Mouse (Mus musculus) CD4-positive, CD25-positive, alpha-beta regulatory T cell, adult 4 months (primary cell): ENCODE data around the gene Mfsd13b. TPM values are rescaled to one million over a fixed set of nuclear protein-coding genes. Genes with fewer than 3 reads are reported as not detected.
"Not testable (repeated sequence)": the region's sequence is repeated elsewhere in the genome, so short reads cannot be mapped to it uniquely, and the experiment has no call there.

Experiments
- ATAC-seq: one replicate; pipeline ENCODE4 v1.8.0; 2017
- polyA plus RNA-seq, 2 experiments: library from polyadenylated mRNA; unstranded; fragments of 100-300 nt; shearing (Covaris generic); gene quantifications; one replicate each; pipeline ENCODE4 v1.2.1; 2017

Gene Mfsd13b
- not detected for polyA plus RNA-seq

- peak; percentile 97 for ATAC-seq
Measured at GRCm38 (mm10) chr7:120982200-120982841, at the start of gene Mfsd13b, which contains the start of gene Cdr2. Mfsd13b (plus strand) TSS chr7:120982509. Cdr2 (minus strand) TSS chr7:120982312.

GRCm38 (mm10) chr7:120933110-120933509, 49.2 kb upstream of the Mfsd13b start:
- ATAC-seq = no peak

DNA sequence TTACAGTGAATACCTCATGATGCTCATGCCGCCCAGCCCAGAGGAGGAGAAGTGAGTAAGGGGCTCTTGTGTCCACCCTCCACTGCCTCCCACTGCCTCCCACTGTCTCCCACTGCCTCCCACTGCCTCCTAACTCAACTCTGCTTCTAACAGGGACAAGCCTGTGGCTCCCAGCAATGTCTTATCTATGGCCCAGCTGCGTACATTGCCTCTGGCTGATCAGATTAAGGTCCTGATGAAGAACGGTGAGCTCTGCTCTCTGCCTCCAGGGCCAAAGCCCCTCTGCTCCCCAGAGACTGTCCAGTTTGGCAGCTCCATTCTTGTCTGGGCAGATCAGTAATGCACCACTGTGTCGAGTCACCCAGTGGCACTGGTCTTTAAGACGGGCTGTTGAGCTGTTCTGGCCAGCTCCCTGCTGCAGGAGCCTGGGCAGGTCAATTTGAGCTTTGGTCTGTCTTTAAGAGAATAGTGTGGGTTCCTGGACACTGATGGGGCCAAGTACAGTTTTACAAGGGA, 48.6 kb upstream of the Mfsd13b start:
- ATAC-seq = no peak

GRCm38 (mm10) chr7:120934716-120935115, 47.6 kb upstream of the Mfsd13b start:
- peak; percentile 94 for ATAC-seq

GRCm38 (mm10) chr7:120936522-120936921, 45.8 kb upstream of the Mfsd13b start:
- ATAC-seq = no peak

GRCm38 (mm10) chr7:120938206-120938605, 44.1 kb upstream of the Mfsd13b start:
- ATAC-seq = no peak

DNA sequence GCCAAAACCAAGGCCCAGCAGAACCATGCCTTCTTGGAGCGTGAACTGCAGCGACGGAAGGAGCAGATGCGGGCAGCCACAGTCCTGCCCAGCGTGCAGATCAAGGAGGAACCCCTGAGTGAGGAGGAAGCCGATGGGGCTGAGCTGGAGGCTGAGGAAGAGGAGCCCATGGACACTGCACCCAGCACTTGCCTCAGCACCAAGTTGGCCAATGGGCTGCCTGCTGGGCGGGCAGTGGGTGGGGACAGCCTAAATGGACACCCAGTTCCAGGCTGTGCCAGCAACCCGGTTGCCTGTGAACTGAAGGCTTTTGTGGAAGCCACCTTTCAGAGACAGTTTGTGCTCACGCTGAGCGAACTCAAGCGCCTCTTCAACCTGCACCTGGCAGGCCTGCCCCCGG, 42.0 kb upstream of the Mfsd13b start:
- ATAC-seq = no peak

DNA sequence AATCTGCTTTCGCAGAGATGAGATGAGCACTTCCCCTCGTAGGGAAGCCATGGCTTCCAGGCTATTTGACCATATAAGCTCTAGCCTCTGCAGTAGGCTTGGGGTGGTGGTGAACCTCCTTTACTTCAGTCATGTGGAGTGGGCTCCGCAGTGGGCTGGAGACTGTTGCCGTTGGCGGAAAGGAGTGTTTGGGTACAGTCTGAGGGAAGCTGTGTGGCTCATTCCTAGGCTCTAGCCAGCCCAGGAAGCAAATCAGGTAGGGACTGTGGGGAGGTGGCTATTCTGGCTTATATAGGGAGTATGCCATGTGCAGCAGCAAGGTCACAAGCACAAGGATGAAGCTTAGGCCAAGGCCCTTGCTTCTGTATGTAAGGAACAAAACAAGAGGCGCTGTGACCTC, 41.1 kb upstream of the Mfsd13b start:
- no peak for ATAC-seq

DNA sequence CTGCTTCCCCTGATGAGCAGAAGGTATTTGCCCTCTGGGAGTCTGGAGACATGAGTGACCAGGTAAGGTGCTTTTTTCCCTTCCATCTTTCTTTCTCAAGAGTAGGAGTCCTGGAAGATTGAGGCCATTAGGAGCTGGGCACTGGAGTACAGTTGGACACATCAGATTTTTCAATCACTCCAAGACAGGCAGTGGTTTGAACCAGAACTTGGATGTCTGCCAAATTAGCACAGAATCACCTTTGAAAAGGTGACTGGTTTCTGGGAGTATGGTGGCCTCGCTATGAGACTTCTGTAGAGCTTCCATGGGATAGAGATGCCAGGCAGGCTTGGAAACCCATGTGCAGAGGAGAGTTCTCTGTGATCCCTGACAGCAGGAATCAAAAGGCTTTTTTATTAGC, 39.8 kb upstream of the Mfsd13b start:
- no peak for ATAC-seq

DNA sequence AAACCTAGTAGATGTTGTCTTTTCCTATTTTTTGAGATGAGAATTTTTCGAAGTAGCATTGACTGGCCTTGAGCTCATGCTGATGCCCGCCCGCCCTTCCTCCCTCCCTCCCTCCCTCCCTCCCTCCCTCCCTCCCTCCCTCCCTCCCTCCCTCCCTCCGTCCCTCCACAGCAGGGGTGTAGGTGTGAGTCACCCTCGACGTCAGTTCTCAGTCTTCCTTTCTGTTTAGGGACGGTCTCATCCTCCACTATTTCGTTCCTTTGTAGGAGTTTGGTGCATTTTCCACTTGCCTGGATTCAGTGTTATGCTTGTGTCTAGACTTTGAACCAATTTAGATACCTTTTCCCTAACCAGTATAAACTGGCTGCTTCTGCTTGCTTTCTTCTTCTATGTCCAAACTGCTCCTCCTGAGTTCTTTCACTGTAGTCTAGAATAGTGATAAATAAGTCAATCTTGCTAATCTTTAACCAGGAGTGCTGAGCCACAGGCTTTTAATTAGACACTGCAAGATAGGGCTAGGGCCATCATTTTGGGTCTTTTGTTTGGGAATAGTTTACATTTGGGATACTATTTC, 38.3 kb upstream of the Mfsd13b start:
- ATAC-seq = no peak

DNA sequence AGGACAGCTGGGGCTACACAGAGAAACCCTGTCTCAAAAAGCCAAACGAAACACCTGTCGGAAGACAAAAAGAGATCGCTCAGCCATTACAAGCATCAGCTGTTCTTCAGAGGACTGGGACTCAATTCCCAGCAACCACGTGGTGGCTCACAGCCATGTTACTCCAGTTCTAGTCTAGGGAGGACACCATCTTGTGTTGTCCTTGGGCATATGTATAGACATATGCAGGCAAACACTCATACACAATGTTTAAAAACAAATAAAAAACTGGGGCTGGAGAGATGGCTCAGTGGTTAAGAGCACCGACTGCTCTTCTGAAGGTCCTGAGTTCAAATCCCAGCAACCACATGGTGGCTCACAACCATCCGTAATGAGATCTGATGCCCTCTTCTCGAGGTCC, 28.7 kb upstream of the Mfsd13b start:
- ATAC-seq = not testable (repeated sequence)

- no peak for ATAC-seq
Measured at GRCm38 (mm10) chr7:120960116-120960515, 22.2 kb upstream of the Mfsd13b start.

GRCm38 (mm10) chr7:120960601-120961000, 21.7 kb upstream of the Mfsd13b start:
- ATAC-seq = no peak

DNA sequence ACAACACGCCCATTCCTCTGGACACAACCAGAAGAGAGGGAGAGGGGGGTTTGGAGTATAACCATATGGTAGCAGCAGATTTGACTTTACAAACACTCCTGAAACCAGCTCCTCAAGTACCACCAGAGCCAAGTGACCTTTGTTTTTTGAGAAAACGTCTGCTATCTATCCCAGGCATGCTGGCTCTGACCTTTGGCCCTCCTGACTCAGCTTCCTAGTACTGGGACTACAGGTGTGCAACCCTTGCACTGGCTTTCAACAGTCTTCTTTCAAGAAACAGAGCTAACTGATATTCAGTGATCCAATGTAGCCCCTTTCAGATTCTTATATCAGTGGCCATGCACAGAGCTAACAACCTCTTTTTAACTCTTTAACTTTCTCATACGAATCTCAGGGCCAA, 20.4 kb upstream of the Mfsd13b start:
- ATAC-seq = no peak

GRCm38 (mm10) chr7:120963126-120963525, 19.2 kb upstream of the Mfsd13b start:
- ATAC-seq = no peak

DNA sequence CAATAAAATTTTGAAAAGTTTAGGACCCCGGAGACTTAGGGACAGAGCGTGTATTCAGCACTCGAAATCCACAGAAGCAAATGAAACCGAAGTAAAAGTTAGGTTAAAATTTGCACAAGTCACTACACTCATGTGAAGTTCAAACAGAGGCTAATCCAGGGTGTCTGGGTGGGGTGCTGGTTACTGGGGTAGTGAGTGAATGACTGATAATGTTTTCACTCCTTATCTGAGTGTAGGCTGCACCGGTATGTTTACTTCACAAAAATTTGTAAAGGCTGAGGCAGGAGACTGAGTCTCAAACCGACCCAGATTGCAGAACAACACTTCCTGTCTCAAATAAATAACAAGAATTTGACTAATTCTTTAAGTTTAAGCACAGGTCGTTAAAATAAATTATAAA, 13.1 kb upstream of the Mfsd13b start:
- ATAC-seq = no peak

- no peak for ATAC-seq
Measured at GRCm38 (mm10) chr7:120970112-120970511, 12.2 kb upstream of the Mfsd13b start.

GRCm38 (mm10) chr7:120972471-120972870, 9.8 kb upstream of the Mfsd13b start:
- not testable (repeated sequence) for ATAC-seq

GRCm38 (mm10) chr7:120974001-120974400, 8.3 kb upstream of the Mfsd13b start:
- no peak for ATAC-seq

GRCm38 (mm10) chr7:120977063-120977462, 5.2 kb upstream of the Mfsd13b start:
- ATAC-seq = no peak

GRCm38 (mm10) chr7:120980041-120980440, 2.3 kb upstream of the Mfsd13b start:
- ATAC-seq = no peak

DNA sequence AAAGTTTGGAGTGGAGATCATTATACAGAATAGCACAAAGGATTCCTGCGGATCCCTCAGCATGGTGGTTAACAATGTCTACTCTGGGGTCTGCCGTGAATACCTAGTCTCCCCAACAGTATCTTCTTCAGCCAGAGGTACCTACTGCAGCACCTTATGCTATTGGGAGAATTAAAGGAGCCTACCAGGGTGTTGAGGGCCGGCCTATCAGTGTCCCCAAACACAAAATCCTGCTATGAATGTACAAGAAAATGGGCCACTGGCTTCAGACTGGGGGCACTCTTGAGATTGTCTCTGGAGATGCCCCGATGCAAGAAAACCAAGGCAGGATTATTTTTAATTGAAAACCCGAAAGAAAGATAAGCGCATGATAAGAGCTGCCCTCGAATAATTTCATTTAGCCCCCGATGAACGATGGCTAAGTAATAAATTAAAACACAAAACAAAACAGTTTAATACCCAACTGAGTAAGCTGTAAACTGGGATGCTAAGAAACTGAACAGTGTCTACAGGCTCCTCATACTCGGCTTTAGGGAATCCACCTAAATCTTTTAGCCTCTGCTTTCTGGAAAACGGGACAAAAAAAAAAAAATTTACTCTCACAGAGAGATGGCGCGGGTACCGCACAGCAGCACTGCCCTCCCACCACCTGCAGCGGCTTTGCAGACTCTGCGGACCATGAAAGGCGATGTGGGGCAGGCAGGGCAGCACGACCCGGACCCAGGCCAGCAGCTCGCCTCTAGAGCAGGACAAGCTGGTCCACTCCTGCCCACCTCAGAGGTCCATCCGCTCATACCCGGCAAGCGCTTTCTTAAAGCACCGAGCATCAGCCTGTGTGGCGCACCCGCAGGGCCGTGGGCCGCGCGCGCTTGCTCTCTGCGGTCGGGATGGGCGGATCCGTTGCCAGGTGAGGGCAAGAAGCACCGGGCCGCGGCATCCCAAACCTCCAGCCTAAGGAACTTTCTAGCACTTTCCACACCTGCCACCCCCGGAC, 1.1 kb upstream of the Mfsd13b start:
- ATAC-seq = peak; percentile 26

GRCm38 (mm10) chr7:120982968-120983367, 659 bp downstream of the Mfsd13b start:
- ATAC-seq = peak; percentile 9
